Mouse (Mus musculus) adipocyte (in vitro differentiated cells): Measurements from ENCODE around the gene Alox12.

Experiments
- DNase-seq: peaks from one replicate; pipeline ENCODE4 v3.0.0-alpha.2; 2016; ENCODE audit warnings: low spot score

The Alox12 gene

DNA sequence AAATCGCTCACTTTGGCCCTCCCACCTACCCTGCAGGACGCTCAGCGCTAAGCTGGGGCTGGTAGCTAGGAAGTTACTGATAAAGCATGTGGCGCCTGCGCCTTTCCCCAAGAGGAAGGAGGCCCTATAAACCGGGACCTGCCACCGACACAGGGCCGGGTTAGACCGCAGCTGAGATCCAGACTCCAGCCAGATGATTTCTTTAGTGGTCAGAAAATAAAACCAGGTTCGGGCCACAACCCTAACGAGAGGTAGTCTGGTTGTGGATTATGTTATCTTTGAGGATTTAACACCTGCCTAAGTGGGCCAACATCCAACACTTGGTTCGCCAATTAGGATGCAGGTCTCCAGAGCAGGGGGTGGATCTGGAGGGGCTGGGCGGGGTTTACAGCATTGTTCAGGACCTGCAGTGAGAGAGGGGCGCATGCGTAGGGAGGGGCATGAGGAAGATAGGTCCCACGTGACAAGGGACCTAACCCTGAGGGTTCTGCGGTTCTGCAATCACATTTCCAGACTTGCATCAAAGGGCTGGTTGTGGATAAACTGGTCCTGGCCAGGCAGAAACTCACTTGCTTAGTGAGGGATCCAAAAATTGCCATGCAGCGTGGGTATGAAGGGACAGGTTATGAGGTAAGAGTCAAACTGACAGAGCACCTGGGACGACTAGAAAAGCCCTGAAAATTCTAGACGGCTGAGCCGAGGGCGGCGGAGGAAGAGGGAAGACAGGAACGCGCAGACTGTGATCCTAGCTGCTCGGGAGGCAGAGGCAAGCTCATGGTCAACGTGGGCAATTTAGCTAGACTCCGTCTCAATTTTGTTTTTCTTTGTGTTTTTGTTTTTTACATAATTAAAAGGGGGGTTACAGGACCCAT lies 34.2 kb downstream of the Alox12 start, which contains the start of gene Slc16a13:
Slc16a13 (minus strand) TSS at position 334 of the 872 bp plus-strand sequence.
- DNase-seq: peak; percentile 98

DNA sequence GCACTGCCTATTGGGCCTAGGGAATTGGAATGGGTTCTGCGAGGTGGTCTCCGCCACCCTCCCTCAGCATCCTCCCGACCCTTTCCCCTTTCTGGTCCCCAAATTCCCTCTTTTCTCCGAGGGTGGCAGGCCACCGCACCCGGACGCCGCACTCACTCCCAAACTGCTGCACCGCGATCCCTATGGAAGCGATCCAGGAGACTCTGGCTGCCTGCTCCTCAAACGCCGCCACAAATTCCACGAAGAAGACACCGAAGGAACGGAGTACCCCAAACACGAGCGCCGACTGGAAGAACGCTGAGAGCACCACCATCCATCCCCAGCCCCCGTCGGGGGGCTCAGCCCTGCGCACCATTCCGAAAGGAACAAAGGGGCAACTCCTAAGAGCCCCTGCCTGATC lies 34.8 kb downstream of the Alox12 start:
- DNase-seq: no peak

DNA sequence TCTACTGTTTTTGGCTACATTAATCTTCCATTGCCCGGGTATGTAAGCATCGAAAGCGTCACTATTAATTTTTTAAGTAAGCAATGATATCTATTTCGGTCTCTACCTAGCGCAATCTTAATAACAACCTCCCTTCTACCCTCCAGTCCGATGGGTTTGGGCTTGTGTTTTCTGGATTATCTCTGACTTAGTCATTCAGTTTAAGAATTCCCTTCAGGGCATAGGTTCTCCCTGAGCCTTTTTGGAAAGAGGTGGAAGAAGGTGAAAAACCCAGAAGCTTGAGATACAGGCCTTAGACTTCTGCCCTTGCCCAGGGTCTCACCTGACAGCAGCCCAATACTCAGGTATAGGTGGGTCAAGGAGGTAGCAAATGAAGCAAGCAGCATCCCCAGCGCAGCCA lies 35.3 kb downstream of the Alox12 start:
- DNase-seq: no peak

DNA sequence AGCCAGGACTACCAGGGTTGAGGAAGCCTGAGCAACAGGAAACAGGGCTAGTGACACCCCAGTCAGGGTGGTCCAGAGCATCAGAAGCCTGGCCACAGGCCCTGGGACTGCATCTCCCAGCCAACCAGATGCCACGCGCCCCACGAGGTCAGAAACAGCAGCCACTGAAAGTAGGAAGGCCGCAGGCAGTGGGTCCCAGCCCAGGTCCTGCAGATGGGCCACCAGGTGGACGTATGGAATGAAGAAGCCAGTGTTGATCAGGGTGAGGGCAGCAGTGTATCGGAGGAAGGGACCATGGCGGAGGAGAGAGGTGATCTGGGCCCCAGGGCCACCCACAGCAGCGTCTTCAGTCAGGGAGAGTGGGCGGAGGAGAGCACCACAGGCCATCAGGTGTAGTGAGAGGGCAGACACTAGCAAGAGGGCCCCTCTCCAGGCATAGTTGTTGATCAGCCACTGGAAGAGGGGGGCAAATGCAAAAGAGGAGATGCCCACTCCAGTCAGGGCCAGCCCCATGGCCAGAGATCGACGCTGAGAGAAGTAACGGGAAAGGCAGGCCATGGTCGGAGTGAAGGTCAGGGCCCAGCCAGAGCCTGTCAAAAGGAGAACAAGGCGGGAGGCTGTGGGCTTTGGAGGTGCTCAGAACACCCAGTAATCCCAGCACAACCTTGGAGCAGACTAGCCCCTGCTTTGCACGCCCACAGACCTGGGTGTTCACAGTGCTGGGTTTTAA lies 36.2 kb downstream of the Alox12 start:
- DNase-seq: no peak

DNA sequence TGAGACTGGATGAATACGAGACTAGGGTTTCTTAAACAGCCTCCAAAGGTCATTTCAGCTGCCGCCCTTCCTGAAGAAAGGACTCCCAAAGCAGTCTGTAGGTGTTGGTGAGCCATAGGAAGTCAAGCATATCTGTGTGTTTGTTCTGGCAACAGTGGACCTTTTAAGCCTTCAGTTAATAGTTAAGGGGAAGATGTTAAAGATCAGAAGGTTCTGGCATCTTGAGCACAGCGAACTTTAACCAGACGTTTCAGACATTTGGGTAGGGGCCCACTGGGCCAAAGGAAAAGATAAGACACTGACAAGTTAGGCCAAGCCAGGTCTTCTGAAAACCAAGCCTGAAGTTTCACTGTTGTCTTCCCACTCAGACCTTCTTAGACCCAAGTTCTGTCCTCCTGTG lies 37.1 kb downstream of the Alox12 start:
- no peak for DNase-seq

DNA sequence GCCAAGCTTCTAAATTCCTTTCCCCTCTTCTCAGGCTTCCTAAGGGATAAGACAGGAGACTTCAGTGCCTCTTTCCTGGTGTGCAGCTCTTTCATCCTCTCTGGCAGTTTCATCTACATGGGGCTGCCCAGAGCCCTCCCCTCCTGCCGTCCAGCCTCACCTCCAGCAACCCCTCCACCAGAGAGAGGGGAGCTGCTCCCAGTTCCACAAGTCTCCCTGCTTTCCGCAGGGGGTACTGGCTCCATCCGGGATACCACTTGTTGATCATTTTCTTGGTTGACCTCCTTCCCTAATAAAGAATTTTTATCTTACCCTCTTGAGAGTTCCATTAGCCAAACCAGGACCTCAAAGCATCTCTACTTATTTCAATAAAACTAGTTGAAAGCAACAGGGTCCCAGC lies 39.0 kb downstream of the Alox12 start:
- DNase-seq: no peak

DNA sequence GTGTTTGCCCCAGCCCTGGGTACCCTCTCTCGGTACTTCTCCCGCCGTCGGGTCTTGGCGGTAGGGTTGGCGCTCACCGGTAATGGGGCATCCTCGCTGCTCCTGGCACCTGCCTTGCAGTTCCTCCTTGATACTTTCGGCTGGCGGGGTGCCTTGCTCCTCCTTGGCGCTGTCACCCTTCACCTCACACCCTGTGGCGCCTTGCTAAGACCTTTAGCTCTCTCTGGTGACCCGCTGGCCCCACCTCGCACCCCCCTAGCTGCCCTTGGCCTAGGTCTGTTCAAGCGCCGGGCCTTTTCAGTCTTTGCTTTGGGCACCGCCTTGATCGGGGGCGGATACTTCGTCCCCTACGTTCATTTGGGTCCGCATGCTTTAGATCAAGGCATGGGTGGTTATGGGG lies 39.9 kb downstream of the Alox12 start:
- no peak for DNase-seq

DNA sequence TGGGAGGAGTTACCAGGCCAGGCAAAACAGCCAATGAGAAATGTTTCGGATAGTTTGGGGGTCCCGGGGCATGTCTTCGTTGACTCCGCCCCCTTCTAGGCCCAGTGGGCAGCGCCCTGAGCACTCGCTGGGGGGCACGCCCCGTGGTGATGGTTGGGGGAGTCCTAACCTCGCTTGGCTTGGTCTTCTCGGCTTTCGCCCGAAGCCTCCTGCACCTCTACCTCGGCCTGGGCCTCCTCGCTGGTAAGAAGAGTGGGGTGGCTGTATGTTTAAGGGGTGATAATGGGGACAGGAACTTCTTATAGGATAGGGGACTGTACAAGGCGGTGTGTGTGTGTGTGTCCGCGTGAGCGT lies 40.3 kb downstream of the Alox12 start:
- no peak for DNase-seq

DNA sequence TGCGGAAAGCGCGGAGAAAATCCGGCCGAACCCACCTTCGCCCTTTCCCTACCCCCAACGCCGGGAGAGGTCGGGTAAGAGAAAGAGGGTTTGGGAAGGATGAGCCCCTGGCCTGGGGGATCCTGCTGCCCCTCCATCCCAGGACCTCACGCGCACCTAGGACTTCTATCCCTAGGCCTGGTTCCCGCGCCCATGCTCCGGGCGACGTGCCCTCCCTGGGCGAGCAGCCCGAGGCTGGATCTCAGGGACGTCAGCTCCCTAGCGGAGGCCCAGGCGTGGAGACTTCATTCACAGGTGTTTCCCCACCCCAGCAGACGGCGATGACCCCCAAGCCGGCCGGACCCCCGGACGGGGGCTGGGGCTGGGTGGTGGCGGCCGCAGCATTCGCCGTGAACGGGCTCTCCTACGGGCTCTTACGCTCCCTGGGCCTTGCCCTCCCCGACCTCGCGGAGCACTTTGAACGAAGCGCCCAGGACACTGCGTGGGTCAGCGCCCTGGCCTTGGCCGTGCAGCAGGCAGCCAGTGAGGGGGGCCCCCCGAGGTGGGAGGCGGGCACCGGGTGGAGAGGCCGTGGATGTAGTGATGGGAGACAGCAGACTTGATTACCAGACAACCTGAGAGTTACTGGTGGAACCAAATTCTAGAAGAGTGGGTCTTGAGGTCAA lies 40.8 kb downstream of the Alox12 start:
- no peak for DNase-seq

DNA sequence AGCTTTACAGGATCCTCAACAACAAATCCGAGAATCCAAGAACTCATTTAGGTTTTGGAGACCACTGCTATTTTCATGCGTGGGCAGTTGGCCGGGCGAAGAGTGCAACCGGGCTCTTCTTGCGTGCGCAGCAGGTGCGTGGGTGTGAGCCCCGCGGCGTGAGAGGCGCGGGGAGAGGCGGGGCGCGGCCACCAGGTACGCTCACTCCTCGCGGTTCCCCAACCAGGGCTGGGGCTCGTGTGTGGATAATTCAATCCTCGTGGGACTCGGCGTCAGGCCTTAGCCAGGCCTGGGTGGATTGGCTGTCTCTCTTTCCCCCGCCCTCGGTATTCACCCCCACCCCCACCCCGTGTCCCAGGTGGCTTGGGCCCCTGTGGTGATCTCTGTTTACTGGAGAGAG lies 41.4 kb downstream of the Alox12 start:
- DNase-seq: no peak

DNA sequence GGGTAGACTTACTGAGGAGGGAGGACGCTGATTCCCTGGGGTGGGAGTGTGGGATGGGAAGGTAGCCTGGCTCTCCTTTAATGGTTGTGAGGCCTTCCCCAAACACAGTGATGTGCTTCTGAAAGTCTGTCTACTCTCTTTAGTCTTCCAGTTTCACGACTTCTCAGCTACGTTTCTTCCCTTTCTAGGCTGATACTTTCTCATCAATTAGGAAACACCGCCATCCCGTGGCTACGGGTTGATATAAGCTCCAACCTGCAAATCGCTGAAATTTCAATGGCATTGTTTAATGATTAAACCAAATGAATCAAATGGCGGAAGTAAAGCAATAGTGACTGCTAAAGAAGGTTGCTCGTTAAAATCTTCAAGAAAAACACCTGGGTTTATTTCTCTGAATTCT lies 42.3 kb downstream of the Alox12 start:
- DNase-seq: peak; percentile 89

DNA sequence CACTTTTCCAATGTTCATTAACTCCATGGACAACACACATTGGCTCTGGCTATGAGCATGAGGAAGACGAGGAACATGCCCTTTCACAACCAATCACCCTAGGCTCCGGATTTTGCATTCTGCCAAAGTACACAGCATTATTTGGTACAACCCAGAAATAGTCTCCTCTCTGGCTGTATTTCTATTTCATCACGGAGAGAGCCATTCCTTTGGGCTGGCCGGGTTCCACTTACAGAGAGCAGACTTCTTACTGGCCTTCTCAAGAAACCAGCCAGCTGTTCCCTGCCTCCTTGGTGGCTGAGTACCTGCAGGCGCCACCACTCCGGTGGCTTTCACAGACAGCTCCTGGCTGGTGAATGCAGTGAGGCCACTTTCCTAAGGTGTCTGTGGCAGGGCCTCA lies 42.7 kb downstream of the Alox12 start, which contains the start of gene Slc16a11:
Slc16a11 (plus strand) TSS at position 330 of the 400 bp plus-strand sequence.
- DNase-seq: peak; percentile 92

DNA sequence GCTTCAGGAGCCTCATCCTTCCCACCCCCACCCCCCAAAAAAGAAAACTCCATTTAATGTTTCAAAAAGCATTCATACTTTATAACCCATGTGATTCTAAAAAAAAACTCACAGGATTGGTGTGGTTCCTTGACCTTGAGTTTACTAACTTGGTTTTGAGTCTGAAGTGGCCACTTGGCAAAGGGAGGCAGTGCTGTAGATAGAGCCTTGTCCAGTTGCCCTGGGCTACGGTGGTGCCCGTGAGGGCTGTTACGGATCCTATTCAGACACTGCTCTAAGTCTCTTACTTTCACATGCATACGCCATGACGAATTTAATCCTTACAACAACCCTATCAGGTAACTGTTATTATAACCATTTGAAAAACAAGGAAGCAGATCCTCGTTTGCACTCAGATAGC lies 43.2 kb downstream of the Alox12 start:
- peak; percentile 44 for DNase-seq

DNA sequence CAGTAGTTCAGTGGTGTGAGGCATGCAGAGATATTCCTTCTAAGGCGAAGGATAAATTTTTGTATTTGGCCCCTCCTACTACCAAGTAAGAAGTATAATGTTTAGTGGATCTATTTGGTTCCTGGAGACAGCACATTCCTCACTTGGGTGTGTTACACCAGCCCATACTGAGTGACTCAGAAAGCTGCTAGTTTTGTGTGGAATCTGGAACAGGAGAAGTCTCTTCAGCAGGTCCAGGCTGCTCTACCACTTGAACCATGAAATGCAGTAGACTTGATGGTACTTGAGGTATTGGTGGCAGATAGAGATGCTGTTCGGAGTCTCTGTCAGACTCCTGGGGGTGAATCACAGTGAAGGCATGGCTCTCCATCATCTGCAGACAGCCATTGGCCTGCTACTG lies 44.5 kb downstream of the Alox12 start:
- DNase-seq: no peak

DNA sequence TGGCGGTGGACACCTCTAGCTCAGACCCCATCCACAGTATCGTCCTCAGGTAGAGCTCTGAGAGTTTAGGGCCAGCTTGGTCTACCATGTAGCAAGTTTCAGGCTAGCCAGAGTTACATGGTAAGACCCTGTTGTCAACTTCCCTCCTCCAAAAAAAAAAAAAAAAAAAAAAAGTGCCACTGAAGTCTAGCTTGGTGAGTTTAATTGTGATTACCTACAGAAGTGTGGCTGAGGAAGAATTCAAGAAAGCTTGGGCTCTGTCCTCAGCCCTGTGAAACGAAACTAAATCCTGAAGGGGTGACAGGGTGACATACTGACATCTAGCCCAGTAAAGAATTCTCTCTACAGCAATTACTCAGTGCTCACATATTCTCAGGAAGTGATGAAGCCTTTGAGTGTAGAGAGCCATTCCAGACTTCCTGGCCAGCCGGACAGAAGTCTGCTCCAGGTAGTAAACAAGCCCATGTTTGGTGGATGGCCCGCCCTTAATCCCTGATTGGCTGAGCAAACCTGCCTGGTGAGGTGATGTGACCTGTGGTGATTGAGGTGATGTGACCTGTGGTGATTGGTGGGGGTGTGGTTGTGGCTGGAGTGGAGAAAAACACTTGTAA lies 46.3 kb downstream of the Alox12 start:
- peak; percentile 64 for DNase-seq

DNA sequence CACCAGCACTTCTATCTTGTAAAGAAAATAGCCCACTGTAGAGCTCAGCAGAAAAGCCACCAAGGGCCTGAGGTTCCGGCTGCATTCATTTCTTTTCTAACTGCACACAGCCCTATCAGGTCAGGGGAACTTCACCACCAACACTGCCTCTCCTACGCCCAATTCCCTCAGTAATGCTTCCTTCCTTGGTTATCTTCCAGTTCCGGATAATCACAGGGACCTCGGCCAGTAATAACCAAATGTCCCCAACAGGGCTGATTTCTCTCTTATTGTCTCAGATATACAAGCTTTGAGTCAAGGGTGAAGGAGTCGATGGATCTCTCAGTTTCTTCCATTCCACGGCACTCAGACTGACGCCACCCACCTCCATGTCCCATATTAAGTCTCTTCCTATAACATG lies 47.9 kb downstream of the Alox12 start:
- DNase-seq: no peak

DNA sequence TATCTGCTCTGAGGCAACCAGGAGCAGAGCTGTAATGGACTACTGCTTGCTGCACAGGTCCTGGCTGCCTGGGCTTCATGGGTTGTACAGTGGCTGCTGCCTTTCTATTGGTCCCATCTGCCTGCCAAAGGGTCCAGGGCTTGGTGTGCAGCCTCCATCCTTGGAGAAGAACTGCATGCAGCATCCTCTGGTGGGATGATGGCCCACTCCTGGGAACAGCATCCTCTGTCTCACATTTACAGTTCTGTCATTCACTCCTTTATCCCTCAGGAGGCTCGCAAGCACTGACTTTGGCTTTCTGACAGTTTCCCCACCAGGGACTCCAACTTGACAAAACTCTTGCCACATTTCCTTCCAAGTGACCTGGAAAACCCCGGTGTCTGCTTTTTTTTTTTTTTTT lies 48.4 kb downstream of the Alox12 start:
- DNase-seq: no peak

DNA sequence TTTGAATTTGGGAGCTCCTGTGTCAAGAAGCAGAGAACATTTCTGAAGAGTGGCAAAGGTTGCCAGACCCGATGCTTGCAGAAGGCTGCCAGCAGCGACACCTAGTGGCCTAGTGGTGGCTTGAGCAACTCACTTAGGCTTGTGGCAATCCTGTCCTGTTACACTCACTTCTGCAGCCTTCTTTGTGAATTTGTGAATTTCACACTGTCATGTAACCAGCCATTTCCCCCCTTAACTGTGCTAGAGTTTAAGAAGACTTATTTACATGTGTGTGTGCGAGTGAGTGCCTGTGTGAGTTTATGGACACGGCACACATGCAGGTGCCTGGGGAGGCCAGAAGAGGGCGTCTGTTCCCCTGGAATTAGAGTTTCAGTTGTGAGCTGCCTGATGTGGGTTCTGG lies 53.5 kb downstream of the Alox12 start:
- peak; percentile 95 for DNase-seq

DNA sequence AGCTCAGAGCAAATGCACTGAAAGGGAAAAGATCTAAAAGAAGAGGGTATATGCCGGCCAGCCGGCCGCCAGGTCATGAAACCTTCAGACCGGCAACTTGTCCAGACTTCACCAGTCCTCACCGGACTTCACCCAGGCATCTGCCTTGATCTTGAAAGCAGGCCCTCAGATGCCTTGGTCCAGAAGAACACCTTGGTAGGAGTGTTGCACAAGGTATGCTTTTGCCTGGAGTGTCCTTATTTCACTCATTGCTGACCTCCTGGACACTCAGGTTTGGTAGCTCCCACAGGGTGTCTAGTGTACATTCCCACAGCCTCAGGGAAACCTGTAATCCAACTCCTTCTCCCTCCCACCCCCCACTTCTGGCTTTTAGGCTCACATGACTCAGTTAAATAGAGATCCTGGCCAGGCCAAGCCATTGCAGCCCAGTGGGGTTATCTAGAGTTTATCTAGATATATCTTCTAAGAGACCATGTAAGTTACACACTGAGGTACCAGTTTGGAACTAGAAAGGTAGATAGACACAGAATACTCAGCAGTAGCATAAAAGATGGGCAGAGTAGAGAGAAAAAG lies 55.0 kb downstream of the Alox12 start:
- DNase-seq: no peak

DNA sequence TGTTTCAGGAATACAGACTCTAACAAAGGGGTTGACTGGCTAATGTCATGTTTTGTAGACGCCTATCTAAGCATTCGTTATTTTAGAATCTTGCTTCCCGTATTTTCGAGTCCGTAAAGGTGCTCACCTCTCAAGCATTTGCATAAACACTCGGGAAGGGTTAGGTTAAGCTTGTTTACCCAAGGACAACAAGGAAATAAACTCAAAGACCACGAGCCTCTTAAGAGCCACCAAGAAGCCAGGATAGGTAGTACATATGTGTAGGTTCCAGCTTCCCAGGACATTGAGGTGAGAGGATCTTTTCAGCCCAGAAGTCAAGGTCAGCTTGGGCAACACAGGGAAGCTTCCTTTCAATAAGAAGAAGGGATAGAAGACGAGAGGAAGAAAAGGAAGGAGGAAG lies 56.0 kb downstream of the Alox12 start:
- no peak for DNase-seq

DNA sequence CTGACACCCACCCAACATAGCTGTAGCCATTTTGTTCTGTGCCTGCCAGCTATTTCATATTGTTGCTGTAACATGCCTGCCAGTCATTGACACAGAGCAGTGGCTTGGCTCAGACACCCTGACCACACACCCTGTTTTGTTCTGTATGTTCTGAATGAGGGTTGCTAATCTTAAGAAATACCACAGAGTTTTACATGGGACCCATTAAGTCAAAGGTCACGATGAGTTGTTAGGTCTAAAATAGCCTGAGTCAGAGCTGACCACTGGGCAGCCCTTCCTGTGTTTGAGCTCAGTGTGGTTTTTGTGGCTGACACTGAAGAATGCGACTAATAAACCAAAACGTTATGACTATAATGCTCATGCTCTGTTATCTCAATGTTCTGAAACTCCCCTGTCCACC lies 56.8 kb downstream of the Alox12 start:
- DNase-seq: peak; percentile 80
